Mouse (Mus musculus) cortical plate, adult 2 months (tissue): Measurements from ENCODE around the gene Chst13.

Source experiments
- CTCF ChIP-seq: fragments of 200-500 bp; IDR thresholded peaks from 2 replicates; pipeline ENCODE4 v1.5.1; 2011; ENCODE audit warnings: mild to moderate bottlenecking, control low read depth, low read length; ENCODE audit not compliant: insufficient read depth; ENCODE audit errors: extremely low read depth
- POLR2A ChIP-seq: fragments of 200-500 bp; IDR thresholded peaks from 2 replicates; pipeline ENCODE4 v1.6.1; 2011; ENCODE audit warnings: mild to moderate bottlenecking, low read length, control low read depth; ENCODE audit not compliant: insufficient read depth; ENCODE audit errors: extremely low read depth

DNA sequence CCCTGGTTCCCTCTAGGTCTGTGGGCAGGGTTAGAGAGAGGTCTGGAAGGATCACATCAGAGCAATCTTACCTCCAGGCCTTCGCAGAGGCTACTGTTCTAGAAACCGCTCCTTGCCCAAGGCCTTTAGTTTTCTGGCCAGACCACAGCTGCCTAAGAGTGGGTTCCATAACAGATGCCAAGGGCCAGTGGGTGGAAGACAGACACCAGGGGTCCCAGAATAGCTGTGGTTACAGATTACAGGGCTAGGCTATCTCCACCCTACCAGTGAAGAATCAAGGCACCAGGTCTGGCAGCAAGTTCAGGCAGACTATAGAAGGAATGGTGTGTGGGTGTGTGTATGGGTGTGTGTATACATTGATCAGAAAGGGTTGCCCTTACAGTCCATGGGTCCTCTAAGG lies 6.0 kb downstream of the Chst13 start:
- TF ChIP-seq CTCF (no peak), POLR2A (no peak)
